Mouse (Mus musculus) adrenal gland (tissue): Measurements from ENCODE around the gene Slc35e2.

Experiments used
- intact Hi-C: fragments of 180-260 bp; cut with DNase I; formaldehyde crosslinking; loops from one replicate; pipeline ENCODE4 v1.15.1; 2025

The Slc35e2 gene

GRCm38 (mm10) chr4:155574931-155575330, 26.3 kb upstream of the Slc35e2 start:
- intact Hi-C loops, result no loop called here

GRCm38 (mm10) chr4:155575521-155575920, 25.7 kb upstream of the Slc35e2 start:
- intact Hi-C loops, result no loop called here

- intact Hi-C loops, result no loop called here
Observed at GRCm38 (mm10) chr4:155577132-155577531, 24.1 kb upstream of the Slc35e2 start.

- intact Hi-C loops, result no loop called here
Observed at GRCm38 (mm10) chr4:155577741-155578140, 23.5 kb upstream of the Slc35e2 start.

GRCm38 (mm10) chr4:155578336-155579125, 22.7 kb upstream of the Slc35e2 start:
- intact Hi-C loops, result no loop called here

- intact Hi-C loops, result no loop called here
Observed at GRCm38 (mm10) chr4:155580420-155580819, 20.8 kb upstream of the Slc35e2 start.

DNA sequence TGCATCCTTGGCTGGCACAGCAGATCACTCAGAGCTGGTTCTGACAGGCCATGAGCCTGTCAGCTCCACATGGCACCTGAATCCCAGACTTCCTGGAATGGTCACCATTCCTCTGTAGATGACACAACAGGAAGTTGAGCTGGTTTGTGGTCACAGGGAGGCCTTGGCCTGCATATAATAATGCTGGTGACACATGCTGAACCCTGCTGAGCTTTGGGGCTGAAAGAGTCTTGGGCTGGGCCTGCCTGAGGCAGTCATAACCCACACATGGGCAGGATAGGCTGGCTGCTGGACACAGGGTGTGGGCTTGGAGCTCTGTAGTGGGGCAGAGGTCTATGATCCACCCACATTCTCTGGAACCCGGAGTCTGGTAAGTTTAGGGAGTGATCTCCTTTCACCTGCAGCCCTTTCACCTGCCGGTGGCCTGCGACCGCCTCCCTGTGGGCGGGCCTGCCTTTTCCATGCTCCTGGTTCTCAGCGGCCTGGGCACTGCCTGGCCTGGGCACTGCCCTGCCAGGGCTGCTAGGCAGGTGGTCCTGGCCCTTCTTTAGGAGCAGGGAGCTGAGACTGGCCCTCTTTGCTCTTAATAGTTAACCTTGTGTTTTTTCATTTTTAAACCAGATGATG, 18.8 kb upstream of the Slc35e2 start:
- intact Hi-C loops, result no loop called here

GRCm38 (mm10) chr4:155589356-155589755, 11.9 kb upstream of the Slc35e2 start:
- intact Hi-C loops, result no loop called here

GRCm38 (mm10) chr4:155591012-155591719, 10.1 kb upstream of the Slc35e2 start:
- intact Hi-C loops, result no loop called here

DNA sequence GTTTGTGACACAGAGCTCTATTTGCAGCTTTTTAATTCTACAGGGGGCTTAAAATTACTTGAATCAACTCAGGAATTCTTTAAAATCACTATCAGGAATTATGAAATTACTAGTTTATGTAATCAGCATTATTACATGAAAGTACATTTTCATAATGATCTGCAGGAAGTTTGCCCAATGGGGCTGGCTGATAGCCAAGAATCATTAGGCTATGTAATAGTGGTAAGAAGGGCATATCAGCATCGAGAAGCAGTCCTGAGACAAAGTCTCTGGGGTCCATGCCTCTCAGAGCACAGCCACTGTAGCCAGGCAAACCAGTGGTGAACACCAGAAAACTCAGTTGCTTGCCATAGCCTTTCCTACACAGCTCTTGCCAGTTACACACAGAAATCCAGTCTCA, 7.4 kb upstream of the Slc35e2 start:
- intact Hi-C loops, result no loop called here

- intact Hi-C loops, result no loop called here
Observed at GRCm38 (mm10) chr4:155595777-155596176, 5.4 kb upstream of the Slc35e2 start.

GRCm38 (mm10) chr4:155596606-155597005, 4.6 kb upstream of the Slc35e2 start:
- intact Hi-C loops, result no loop called here

DNA sequence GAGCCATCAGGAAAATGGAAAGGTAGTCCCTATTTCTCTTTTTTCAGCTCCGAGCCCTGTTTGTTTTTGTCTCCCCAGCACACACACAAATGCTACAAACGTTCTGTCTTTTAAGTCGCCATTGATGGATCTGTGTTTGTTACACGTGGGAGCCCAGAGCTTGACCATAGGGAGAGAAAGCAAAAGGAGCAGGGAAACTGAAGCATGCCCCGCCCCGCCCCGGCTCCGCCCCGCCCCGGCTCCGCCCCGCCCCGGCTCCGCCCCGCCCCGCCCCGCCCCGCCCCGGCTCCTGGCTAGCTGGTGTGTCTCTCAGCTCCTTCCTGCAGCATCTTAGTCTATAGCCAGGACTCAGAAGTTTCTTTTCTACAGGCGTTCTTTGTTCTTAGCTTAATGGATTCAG, 2.7 kb upstream of the Slc35e2 start:
- intact Hi-C loops, result no loop called here

DNA sequence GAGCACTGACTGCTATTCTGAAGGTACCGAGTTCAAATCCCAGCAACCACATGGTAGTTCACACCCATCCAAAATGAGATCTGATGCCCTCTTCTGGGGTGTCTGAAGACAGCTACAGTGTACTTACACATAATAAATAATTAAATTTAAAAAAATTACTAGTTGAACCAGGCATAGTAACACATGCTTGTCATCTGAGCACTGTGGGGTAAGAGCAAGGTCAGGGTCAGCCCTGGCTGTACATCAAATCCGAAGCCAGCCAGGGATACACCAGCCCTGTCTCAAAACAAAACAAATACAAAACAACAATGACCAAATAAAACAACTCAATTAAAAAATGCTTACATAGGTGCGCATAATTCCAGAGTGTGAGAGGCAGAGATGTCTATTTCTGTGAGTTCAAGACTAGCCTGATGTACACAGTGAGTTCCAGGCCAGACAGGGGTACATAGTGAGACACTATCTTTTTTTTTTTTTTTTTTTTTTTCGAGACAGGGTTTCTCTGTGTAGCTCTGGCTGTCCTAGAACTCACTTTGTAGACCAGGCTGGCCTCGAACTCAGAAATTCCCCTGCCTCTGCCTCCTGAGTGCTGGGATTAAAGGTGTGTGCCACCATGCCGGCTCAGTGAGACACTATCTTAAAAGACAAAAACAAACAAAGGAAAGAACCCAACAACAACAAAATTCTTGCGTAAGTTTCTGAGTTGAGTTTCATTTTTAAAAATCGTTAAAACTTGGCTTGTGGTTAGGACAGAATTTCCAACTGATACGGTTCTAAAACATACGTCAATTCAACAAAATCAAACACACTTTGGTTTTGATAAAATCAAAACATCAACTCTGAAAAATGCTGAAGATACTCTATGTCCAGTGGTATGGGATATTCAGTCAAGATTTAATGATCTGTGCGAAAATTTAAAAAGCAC, 1.1 kb upstream of the Slc35e2 start:
- intact Hi-C loops, result loop anchor here (5.0 kb wide), 1 partner anchor 38 kb away; the partner anchor contains the start of gene Nadk

GRCm38 (mm10) chr4:155601997-155602456, 811 bp downstream of the Slc35e2 start:
- intact Hi-C loops, result loop anchor here (5.0 kb wide), 1 partner anchor 40 kb away; the partner anchor contains the start of gene Nadk

GRCm38 (mm10) chr4:155602753-155603152, 1.5 kb downstream of the Slc35e2 start:
- intact Hi-C loops, result loop anchor here (5.0 kb wide), 1 partner anchor 40 kb away; the partner anchor contains the start of gene Nadk

DNA sequence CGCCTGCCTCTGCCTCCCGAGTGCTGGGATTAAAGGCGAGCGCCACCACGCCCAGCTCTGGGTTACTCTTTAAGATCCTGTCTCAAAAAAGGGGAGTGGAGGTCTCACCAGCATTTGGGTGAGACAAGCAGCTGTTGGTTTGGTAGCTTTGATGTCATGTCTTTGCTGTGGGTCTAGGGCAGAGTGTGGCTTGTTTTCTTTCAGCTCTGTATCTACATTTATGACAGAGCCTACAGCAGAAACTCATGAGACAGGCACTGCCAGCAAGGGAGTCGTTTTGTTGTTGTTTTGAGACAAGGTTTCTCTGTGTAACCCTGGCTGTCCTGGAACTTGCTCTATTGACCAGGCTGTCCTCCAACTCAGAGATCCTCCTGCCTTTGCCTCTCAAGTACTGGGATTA, 2.6 kb downstream of the Slc35e2 start:
- intact Hi-C loops, result loop anchor here (5.0 kb wide), 1 partner anchor 42 kb away; the partner anchor contains the start of gene Nadk

DNA sequence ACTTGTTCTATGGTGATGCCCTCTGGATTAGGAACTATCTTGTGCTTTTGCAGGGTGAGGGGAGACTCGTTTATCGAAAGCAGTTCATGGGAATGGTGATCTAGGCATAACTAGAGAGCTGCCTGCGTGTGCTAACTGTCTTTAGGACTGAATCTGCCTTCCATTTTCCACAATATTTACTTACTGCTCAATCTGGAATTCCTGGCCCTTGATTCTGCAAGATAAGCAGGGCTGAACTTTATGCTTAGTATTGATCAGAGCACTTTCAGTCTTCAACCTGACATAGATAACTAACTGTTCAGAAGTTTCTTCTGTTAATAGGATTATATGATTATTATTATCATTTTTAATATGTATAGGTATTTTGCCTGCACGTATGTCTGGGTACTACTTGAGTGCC, 3.9 kb downstream of the Slc35e2 start:
- intact Hi-C loops, result no loop called here

DNA sequence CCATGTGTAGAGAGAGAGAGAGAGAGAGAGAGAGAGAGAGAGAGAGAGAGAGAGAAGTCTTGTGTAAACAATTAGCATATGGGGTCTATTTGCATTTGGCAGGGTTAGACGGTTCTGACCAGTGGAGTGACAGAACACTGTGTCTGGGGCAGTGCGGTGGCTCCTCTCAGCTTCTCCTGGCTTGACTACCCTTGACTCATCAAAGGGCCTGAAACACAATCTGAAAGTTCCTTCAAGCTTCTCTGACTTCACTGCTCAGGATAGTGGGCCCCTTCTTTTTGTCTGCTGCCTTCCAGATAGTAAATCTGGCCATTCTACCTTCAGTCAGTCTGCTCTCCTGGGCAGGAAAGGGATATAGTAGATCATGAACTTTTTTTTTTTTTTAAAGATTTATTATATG, 5.6 kb downstream of the Slc35e2 start:
- intact Hi-C loops, result no loop called here

- intact Hi-C loops, result no loop called here
Observed at GRCm38 (mm10) chr4:155611860-155612259, 10.6 kb downstream of the Slc35e2 start.

DNA sequence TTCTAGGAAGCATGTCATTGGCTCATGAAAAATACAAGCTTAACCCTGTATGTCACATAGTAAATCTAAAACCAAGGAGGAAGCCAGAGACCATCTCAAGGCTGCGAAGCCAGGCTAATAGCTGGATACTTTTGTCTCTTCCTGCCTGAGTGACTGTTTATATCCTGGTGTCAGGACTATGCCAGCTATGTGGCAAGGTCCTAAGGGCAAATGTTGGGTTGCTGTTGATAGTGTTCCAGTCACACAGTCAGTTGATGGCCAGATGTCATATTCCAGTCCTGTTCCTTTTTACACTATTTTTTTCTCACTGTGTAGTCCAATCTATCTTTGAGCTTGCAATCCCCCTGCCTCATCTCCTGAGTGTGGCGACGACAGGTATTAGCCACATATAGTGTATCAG, 12.0 kb downstream of the Slc35e2 start:
- intact Hi-C loops, result no loop called here
